Mouse (Mus musculus): ENCODE data around the gene Slmap. TPM values are rescaled to one million over a fixed set of nuclear protein-coding genes. Genes with fewer than 3 reads are reported as not detected.
"Not testable (repeated sequence)": the region's sequence is repeated elsewhere in the genome, so short reads cannot be mapped to it uniquely, and the experiment has no call there.

Slmap gene
- polyA plus RNA-seq, 1 experiment from 2014 or later: 10.2 TPM

GRCm38 (mm10) chr14:26386999-26387398 is 147.7 kb downstream of the Slmap start:
- H3K9ac ChIP-seq; H3K36me3 ChIP-seq; H3K9me3 ChIP-seq (replicated peaks); H3K4me2 ChIP-seq; ATAC-seq (ENCODE audit: low read depth); DNase-seq; H3K4me1 ChIP-seq (replicated peaks); H3K27me3 ChIP-seq; H3K4me3 ChIP-seq (replicated peaks); H3K27ac ChIP-seq: not testable (repeated sequence)
- WGBS (ENCODE audit: insufficient replicate concordance): 65% methylated on average over 5 of the region's 5 CpGs

- H3K4me1 ChIP-seq (replicated peaks); H3K27me3 ChIP-seq; H3K27ac ChIP-seq; H3K9me3 ChIP-seq (replicated peaks); ATAC-seq (ENCODE audit: low read depth); H3K36me3 ChIP-seq; H3K4me3 ChIP-seq (replicated peaks); DNase-seq; H3K9ac ChIP-seq; H3K4me2 ChIP-seq: not testable (repeated sequence)
- 69% methylated on average over 2 of the region's 2 CpGs for WGBS (ENCODE audit: insufficient replicate concordance)
Measured at GRCm38 (mm10) chr14:26385659-26386058, 149.1 kb downstream of the Slmap start.

- Histone ChIP-seq H3K9me3 (replicated peaks) (no peaks in the 10 kb centered on the region), H3K9ac (no peak overlapping the region), H3K4me1 (replicated peaks) (no peaks in the 10 kb centered on the region), H3K27ac (no peak overlapping the region), H3K27me3 (no peaks in the 10 kb centered on the region), H3K4me2 (no peak overlapping the region), H3K4me3 (replicated peaks) (no peak overlapping the region), H3K36me3 (no peaks in the 10 kb centered on the region)
- no peak for DNase-seq
- ATAC-seq (ENCODE audit: low read depth): no peak
- 34% methylated on average over 3 of the region's 3 CpGs for WGBS (ENCODE audit: insufficient replicate concordance)
Measured at GRCm38 (mm10) chr14:26379071-26379470, 155.7 kb downstream of the Slmap start.

- DNase-seq (peak; percentile 17), ATAC-seq (ENCODE audit: low read depth) (no peak)
- Histone ChIP-seq H3K36me3 (no peaks in the 10 kb centered on the region), H3K9me3 (replicated peaks) (no peaks in the 10 kb centered on the region), H3K9ac (no peak overlapping the region), H3K27me3 (no peaks in the 10 kb centered on the region), H3K4me2 (no peak overlapping the region), H3K4me3 (replicated peaks) (no peak overlapping the region), H3K27ac (no peak overlapping the region), H3K4me1 (replicated peaks) (no peaks in the 10 kb centered on the region)
- WGBS (ENCODE audit: insufficient replicate concordance): 0% methylated on average over 2 of the region's 2 CpGs
Measured at GRCm38 (mm10) chr14:26376652-26377051, 158.1 kb downstream of the Slmap start.

Other genes with a start within 250 kb of the Slmap start
- 12.4 and 14.4 TPM in 2 replicates for gene Dennd6a, start 38.9 kb upstream of the Slmap start, polyA plus RNA-seq (2015; fragmentation: Nextera tagmentation; extraction: Ambion mirVana)
- 160 and 203 TPM in 2 replicates for gene Arf4, start 103.1 kb upstream of the Slmap start, polyA plus RNA-seq (2015; fragmentation: Nextera tagmentation; extraction: Ambion mirVana)
- gene Pde12, start 135.0 kb upstream of the Slmap start, polyA plus RNA-seq (2015; fragmentation: Nextera tagmentation; extraction: Ambion mirVana): 8.4 and 9.6 TPM in 2 replicates
- 0.02 TPM in 2 replicates for gene Dnah12, start 158.3 kb upstream of the Slmap start, polyA plus RNA-seq (2015; fragmentation: Nextera tagmentation; extraction: Ambion mirVana)